Mouse (Mus musculus): ENCODE results near the gene Cd81.

Cd81 gene

DNA sequence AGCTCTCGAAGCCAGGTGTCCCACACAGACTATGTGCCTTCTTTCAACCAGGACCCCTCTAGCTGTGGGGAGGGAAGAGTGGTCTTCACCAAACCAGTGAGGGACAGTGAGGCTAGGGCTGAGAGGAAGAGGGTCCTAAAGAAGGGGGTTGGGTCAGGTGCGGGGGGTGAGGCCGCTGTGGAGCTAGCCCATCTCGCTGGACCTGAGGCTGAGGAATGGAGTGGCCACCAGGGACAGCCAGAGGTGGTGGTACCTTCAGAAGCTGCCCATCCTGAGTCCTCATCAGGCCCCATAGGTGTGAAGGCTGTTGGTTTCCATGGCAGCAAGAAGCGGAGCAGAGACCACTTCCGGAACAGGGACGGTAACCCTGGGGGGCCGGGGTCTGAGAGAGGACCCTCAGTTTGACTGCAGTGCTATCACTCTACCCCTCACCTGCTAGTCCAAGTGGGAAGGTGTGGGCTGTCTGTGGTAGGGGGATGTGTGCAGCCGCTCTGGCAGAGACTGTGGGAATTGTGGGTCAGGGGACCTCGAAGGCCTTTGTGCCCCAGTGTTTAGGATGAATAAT, 18.0 kb downstream of the Cd81 start:
- no peak for DNase-seq (ENCODE audit: low spot score)

DNA sequence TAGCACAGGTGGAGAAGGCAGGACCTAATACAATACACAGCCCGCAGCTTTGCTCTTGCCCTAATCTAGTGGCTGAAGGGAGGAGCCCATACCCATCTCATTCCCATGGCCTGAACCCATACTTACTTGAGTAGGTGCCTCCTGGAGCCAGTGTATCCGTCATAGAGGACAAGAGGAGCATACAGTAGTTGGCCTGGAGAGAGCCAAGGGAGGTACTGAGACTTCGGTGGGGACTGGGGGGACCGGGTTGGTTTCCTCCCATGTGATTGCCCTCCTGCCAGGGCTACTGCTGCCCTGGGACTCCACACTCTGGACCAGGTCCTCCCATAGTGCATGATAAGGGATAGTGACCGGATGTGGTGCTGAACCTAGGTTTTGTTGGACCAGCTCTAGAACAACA, 20.1 kb downstream of the Cd81 start:
- no peak for DNase-seq (ENCODE audit: low spot score)

DNA sequence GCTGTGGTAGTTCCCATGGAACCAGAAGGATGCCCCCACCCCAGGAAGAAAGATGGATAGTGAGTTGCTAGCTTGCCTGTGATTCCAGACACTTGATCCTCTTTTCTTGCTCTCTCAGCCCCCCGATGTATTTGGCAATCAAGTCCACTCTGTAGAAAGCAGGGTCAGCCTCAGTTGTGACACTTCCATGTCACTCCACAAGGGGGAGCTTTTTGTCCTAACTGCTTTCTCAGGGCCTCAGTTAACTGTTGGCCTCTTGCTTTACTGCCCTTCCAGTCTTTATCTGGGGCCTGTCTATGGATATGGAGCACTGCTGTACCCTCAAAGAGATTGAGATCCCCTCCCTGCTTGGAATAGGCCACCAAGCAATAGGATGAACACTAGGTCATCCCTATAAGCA, 20.5 kb downstream of the Cd81 start:
- DNase-seq (ENCODE audit: low spot score) = peak; percentile 59

DNA sequence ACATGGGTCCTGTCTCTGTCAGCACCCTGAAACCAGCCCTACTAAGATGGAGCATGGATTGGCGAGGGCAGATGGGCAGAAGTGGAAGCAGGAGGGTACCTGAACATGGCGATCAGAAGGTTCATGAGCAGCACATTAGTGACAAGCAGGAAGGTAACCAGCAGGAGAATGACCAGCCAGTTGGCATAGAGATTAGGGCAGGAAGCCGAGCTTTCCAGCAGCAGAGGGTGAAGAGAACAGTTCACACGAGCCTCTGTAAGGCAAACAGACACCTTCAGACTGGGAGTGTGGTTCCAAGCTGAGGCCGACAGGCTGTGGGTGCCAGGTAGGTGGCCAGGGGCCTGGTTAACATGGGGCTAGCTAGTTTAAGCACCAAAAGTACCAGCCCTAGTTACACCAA, 22.9 kb downstream of the Cd81 start:
- no peak for DNase-seq (ENCODE audit: low spot score)

DNA sequence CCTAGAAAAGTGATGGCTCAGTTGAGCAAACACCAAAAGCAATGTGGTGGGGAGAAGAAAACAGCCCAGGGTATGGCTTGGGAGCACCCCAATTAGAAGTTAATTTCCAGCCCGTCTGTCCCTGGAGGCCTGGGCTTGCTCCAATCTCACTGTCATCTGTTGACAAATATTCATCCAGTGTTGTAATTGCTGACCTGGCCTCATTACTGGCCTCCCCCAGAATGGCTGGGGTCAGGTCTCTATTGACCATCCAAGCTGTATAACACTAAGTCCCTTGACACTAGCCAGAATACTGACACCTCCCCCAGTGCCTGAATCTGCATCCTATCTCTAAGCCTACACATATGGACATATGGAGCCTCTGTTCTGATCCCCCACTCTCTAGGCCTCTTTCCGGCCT, 24.8 kb downstream of the Cd81 start:
- DNase-seq (ENCODE audit: low spot score) = no peak

DNA sequence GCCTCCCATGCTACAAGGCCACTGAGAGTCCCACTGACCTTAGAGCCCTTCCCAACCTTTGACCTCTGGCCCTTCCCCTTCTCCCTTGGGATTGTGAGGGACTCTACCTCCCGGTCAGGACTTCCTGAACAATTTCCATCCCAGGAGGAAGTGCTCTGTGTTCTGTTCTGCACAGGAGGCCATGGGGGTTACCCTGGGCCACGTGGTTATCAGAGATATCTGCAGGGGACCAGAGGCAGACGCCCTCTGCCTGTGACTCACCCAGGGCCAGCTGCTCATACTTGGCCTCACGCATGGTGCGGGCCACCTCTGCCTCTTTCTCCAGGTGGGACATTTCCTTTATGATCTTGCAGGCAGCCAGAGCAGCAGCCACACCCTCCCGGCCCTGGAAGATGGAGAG, 29.5 kb downstream of the Cd81 start:
- no peak for DNase-seq (ENCODE audit: low spot score)

DNA sequence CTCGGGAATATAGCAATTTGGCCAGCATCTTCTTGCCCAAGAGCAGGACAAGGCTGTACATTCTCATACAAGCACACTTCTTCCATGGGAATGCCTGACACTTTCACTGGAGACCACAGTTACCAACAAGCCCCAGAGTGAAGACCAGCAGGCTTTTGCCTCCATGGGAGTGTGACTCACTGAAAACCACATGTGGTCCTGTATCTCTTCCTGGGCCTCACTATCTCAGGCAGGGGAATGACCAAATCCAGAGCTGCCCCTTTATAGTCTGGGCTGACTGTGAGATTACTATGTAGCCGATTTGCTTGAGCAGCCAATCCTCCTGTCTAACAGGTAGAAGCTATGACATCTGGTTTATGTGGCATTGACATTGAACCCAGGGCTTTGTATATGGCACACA, 31.2 kb downstream of the Cd81 start:
- DNase-seq (ENCODE audit: low spot score) = no peak

DNA sequence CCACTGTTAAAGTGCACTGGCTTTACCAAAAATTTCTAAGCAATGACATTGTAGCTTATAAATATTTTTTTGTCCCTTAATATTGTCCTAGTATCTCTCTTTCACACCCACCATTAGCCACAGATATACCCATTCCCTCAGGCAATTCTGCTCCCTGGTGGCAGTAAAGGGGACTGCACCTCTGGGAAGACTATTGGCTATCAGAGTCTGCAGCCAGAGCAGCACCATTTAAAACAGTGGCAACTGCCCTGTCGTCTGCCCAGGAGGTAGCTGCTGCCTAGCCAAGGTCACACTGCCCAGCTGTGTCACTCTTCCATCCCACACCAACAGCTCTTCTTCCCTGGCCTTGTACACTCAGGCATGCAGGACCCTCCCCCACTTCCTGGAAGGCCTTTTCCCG, 33.8 kb downstream of the Cd81 start:
- DNase-seq (ENCODE audit: low spot score) = peak; percentile 66

DNA sequence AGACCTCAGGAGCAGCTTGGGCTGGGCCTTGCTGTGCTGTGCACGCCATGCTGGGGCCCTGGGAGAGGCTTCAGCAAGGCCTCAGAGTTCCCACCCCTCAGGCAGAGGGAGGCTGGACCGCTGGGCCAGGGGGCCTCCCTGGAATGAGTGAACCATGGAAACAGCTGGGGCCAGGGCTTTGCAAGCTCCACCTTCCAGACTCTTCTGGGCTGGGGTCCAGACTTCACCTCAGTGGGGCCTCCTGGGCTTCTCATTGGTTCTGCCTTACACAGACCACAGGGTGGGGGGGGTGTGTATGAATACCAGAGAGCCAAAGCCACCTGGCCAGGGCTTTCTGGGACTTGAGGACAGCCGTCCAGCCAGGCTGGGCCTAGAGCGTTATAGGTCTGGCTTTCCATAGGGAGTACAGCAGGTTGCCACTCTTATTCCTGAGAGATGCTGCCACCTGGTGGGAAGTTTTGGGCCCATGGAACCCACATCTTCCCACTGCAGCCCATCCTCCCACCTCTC, 34.6 kb downstream of the Cd81 start:
- no peak for DNase-seq (ENCODE audit: low spot score)

DNA sequence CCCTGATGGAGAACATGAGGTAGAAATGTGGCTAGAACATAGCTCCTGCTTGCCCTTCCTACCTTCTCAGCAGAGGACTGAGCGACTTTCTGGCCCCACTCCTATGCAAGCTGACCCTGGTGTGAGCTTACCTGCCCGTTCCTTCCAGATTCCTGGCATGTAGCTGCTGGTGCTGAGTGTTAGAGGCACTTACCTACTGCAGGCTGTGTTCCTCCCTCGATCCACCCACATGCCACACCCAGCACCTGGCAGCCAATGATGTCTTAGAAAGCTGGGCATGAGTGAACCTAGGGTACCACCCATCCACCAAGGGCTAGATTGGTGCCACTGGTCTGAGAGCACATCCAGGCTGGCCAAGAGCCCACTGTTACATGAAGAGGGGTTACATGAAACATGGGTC, 41.3 kb downstream of the Cd81 start:
- DNase-seq (ENCODE audit: low spot score) = no peak

DNA sequence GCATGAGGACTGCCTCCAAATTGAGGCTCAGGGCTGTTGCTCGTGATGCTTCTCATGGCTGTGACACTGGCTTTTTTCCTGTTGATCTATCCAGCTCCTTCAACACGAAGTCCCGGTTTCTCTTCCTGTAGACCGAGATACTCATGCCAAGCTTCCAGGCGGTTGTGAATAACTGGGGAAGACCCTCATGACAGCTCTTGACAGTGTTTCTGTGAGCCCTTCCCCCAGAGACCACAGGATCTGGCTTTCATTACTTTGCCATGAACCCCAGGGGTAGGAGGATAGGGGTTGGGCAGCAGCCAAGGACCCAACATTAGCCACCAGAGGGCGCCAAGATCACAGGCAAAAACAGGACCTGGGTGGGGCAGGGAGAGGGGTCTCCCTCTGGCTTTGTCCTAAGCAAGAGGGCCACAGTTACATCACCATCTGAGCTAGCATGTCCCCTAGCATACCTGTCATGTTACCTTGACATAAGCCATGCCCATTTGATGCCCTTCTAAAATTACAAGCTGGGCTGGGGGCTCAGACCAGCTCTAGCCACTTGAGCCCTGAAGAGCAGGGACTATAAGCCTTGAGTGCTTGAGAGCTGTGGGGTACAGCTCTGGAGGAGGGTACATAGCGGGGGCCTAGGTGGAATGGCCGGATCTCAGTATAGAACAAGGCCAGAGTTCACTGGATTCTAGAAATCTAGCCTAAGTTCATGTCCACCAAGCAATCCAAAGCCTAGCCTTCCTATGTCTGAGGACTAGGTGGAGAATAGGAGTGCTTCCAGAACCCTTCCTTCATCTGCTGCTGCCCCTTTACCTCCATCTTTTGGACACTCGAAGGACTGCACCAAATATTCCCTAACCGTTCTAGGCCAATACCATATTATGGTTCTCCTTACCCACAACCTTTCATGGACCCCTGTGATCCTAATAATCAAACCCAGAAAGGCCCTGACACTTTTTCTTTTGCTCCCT, 42.3 kb downstream of the Cd81 start, which contains the start of gene Trpm5:
Gene Trpm5, minus strand, starts transcription at position 51 of the 962 bp plus-strand sequence.
- DNase-seq (ENCODE audit: low spot score) = no peak

DNA sequence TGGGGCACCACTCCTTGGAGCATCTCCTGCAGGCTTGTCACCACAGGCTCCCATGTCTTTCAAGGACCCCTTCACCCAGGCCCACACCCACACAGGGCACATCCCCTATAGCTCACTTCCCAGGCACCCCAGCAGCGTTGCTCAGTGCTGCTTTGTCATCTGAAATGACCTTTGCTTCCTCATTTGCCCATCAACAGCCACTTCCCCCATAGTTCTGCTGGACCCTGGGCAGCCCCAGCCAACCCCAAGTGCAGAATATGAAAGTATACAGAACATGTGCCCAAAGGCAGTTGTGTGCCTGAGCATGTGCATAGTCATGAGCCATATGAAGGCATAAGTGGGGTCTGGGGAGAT, 43.0 kb downstream of the Cd81 start:
- DNase-seq (ENCODE audit: low spot score) = no peak

DNA sequence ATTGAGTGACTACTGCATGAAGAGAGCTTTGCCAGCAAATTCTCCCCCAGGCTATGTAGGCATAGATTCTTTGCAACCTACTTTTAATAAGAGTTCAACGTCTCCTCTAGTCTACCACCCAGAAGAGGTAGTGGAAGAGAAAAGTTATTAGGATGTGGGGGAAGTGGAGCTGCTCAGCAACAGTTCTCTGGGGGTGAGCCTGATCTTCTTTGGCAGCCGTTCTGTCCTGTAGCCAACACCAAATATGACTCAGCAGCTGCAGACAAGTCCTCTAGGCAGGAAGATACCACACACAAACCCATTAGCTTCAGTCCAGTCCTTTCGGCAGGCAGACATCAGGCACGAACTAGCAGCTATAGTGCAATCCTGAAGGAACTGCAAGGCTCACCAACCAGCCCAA, 48.2 kb downstream of the Cd81 start:
- no peak for DNase-seq (ENCODE audit: low spot score)

DNA sequence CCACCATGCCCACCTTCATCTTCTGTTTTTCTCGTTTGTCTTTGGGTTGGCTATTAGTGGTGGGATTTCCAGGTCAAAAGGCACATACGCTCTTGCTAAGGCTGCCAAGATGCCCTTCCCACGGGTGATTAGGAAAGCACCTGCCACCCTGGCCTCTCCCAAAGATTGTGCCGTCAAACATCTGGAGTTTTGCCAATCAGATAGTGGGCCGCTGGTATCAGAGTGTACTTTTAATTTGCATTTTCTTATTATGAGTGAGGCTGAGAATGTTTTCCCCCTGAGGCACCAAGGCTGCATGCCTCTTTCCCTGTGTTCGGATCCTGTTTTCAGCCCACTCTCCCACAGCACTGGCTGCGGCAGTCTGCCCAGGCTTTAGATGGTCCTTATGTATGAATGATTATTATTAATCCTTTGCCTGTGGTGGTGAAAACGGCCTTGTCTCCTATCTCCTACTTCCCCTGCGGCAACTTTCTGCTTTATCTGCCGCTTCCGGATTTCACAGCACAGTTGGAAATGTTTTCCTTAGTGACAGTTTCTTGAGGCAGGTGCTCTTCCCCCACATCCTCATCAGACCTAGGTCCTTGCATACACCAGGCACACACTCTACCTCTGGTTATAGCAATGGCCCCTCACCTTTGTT, 52.8 kb downstream of the Cd81 start:
- no peak for DNase-seq (ENCODE audit: low spot score)

DNA sequence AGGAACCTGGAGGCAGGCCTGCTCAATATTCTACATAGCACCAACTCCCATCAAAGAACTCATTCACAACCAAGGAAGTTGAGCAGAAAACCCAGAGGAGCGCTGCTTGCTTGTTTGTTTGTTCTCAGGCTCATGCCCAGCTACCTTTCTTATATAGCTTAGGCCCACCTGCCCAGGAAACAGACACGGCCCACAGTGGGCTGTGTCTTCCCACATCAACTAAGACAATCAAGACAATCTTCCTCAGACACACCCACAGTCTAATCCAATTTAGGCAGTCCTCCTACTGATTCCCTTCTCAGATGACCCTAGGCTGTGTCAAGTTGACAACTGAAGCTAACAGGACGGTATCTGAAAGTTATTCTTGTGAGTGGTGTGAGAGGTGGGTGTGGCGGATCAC, 53.5 kb downstream of the Cd81 start, which contains the start of gene Kcnq1:
Gene Kcnq1, plus strand, starts transcription at position 301 of the 400 bp plus-strand sequence.
- no peak for DNase-seq (ENCODE audit: low spot score)

DNA sequence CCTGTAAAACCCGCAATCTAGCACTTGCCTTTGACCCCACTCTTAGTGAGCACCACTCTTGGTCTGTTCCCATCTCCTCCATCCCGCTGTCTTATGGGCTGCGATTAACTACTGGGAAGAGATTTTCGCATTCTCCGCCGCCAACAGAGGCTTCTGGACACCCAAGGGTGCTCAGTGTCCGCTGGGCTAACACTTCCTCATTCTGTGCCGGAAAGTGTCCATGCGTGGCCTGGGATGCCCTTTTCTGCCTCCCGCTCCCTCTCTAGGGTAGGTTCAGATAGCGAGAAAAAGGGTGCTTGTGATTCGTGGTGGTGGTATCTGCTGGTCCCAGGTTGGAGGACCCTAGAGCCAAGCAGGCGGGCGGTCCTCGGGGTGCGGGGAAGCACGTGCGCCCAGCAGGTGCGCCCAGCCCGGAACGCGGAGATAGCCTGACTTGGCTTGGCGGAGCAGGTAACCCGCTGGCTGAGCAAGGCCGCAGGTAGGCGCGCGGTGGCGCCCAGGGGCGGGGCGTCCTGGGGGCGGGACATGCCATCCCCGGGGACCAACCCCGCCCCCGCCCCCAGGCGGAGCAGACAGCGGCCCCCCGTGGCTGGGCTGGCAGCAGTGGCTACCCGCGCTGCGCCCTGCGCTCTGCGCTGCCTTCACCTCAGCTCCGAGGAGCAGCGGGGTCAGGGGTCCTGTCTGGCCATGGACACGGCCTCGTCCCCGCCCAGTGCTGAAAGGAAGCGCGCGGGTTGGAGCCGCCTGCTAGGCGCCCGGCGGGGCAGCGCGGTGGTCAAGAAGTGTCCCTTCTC, 54.3 kb downstream of the Cd81 start:
- DNase-seq (ENCODE audit: low spot score) = no peak

DNA sequence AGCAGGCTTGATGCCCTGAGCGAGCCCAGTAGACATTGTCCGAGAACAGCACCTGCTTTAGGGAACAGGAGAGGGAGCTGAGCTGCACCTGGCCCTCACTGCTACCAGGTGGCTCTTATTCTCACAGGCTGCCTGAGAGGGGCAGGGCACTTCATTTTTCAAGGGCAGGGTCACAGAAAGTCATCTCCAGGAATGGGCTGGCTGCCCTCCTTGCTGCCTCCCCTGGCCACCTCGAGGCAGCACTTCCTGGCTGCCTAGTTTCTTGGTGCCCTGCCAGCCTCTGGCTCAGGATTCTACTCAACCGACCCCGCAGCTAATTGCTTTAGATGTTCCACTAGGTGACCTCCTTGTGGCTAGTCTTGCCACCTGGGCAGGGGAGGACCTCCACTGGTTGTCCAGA, 55.7 kb downstream of the Cd81 start:
- no peak for DNase-seq (ENCODE audit: low spot score)

DNA sequence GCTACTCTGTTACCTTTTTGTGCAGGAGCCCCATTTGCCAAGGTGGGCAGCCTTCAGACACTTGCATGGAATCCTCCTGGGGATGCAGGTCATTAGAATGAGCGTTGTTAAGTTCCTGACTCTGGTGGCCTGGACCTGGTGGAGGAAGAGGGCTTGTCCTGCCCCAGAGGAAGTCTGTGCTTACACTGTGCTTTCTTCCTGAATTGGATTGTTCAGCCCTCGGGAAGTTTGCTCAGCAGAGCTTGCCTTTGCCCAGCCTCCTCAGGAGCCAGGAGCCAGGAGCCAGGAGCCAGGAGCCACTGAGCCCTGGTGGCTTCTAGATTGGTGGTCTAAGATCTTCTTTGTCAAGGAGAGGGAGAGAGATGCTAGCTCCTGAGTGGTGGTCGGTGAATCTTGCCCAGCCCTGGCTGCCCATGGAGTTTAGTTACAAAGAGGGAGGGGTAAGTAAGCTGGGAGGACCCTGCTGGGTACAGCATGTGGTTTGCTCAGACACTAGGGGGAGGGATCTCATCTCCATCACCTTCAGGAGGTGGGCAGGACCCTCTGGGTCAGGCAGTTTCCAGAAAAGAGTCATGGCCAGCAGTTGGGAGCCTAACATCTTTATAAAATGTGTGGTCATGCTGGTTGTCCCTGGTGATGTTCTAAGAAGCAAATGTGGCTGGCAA, 56.6 kb downstream of the Cd81 start:
- DNase-seq (ENCODE audit: low spot score) = no peak

DNA sequence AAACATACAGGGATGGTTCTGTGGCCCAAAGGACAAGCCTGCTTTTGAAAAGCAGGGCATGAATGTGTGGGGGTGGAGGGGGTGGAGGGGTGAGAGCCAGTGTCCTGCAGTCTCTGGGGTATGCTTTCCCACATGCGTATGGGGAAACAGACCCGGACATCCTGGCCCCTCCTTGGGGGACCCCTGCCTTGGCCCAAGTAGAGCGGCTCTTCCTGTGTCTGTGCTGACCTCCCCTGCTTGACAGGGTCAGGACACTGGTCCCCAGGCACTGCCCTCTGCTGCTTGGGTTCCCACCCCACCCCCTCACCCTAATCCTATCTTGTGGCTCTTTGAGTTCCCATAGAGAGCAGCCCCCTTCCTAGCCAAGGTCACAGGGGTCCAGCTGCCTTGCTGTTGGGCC, 57.2 kb downstream of the Cd81 start:
- no peak for DNase-seq (ENCODE audit: low spot score)

DNA sequence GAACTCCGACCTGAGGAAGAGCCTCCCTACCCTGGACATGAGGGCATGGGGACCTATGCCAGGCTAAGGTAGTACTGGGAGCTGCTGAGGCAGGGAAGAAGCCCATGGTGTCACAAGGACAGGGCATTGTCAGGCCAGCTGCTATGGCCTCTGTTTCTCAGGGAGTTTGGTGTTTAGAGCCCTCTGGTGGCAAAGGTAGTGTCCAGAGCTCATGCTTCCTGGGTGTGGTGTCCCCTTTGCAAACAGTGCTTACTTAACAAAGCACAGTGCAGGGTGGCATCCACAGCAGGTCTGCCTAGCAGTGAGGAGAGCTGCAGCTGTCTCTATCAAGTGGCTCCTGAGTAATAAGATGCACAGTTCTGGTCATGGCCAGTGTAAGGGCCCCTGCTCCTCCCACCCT, 58.3 kb downstream of the Cd81 start:
- no peak for DNase-seq (ENCODE audit: low spot score)

DNA sequence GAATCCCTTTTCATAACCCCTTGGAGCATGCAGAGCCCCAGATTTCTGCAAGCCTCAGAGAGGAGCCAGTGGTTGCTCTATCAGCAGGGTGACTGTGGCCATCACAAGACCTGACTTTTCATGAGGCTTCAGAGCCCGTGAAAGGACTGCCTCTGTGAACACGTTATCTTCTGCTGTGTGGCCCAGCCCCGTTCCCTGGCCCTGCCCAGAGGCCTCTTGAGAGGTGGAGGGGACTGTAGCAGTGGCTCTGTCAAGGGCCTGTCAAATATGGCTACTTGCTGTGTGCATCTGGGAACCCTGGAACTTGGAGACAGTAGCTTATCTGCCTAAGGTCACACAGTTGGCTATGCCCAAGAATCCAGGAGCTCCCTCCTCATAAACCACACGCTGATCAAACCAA, 59.2 kb downstream of the Cd81 start:
- DNase-seq (ENCODE audit: low spot score) = no peak

DNA sequence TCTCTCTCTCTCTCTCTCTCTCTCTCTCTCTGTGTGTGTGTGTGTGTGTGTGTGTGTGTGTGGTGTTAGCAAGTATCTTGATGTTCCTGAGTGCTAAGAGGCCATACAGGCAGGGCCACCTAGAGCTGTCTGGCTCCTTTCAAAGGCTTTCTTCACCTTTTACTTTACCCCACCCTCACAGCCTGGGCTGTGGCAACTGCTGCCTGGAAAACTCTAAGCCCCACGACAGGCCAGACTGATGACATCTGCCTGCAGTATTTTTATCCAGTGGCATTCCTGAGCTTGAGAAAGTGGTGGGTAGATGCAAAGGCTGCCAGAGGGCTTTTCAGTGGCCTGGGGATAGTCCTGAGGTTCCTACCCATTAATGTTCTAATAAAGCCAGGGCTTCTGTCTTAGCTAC, 59.9 kb downstream of the Cd81 start:
- no peak for DNase-seq (ENCODE audit: low spot score)
